Mouse (Mus musculus): ENCODE results near the gene Dnajb5.

Dnajb5 gene

DNA sequence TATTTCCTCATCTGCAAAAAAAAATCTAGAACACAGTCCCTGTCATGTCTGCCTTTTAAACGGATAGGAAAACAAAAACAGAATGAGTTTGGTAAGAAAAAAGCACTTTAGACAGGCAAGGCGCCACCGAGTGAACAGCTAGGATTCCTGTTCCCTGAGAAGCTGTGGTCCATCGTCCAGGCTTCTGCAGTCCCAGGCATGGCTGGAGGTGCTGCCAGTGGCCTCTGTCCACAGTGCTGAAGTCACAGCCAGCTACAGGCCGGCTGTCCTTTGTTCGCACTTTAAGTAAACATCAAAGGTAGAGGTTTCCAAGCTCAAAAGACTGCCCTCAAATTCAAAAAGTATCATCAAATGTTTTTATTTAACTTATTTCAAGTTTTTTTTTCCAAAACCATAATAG lies 4.6 kb upstream of the Dnajb5 start:
- DNase-seq = peak; percentile 86

DNA sequence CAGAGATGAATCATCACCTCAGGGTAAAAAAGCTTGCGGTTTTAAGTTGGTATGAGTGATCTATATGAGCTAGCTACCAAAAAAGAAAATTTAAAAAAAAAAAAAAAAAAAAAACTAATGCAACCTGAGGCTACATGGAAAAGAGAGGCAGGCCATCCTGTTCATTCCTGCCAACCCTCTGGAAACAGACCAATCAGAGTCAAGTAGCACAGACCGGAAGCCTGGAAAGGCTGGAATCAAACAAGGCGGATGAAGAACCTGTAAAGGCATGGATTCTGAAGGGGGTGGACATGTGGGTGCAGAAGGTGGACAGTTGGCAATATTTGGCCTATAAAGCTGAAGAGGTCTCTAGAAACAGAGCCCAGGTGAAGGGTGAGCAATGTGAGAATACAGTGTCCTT lies 4.2 kb upstream of the Dnajb5 start:
- no peak for DNase-seq

DNA sequence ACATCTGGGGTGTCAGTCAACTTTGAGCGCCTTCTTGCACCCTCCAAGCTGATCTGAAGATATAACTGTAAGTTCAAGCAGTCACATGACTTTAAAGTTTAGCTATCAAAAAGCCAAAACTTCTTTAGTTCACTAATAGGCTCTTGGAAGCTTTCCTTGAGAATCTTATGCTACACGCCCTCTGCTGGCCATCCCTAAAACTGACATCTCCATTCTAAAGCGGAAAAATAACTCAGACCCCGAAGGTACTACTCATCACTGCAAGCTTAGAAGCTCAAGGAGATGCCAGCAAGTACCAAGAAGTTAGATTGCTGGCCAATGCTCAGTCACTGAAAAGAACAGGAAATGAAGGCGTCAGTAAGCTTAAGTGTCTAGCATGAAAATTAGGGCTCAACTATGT lies 3.7 kb upstream of the Dnajb5 start:
- peak; percentile 90 for DNase-seq

DNA sequence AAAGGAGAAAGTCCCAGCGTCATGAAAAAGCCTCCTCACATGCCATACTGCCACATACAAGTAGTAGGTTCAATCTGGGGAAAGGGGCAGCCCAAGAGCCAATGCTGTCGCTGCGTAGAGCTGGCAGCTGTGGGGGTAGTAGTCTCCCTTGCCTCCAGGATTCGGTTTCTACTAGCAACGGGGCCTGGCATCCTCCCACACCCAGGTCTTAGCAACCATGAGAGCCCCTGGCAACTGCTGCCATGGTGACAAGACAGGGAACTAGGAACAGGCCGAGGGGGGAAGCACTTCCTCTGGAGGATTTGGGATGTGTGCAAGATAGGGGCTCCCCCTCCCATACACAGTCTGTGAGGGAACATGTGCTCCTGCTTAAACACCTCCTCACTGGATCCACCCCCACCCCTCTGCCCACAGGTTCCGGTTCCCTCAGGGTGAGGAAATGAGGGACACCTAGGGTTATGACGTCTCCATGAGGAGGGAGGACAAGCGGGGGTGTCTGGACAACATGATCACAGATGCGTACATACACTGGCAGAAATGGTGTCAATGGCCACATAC lies 2.8 kb upstream of the Dnajb5 start:
- DNase-seq = peak; percentile 91

DNA sequence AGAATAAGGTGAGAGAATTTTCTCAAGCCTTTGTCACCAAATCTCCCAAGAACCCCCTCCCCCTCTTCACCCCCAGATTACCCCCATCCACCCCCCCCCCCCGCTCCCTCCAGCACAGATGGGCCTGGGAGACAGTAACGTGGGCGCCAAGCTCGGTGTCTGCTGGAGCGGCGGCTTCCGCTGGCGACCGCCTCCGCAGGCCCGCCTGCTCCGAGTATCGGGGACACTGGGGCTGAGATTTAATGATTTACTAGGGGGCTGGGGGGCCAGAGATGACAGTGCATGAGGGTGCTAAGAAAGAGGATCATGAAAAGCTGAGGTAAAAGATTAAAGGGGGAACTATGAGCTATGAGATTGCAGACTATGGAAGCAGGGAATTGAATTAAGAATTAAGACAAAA lies 1.1 kb upstream of the Dnajb5 start:
- DNase-seq = no peak

DNA sequence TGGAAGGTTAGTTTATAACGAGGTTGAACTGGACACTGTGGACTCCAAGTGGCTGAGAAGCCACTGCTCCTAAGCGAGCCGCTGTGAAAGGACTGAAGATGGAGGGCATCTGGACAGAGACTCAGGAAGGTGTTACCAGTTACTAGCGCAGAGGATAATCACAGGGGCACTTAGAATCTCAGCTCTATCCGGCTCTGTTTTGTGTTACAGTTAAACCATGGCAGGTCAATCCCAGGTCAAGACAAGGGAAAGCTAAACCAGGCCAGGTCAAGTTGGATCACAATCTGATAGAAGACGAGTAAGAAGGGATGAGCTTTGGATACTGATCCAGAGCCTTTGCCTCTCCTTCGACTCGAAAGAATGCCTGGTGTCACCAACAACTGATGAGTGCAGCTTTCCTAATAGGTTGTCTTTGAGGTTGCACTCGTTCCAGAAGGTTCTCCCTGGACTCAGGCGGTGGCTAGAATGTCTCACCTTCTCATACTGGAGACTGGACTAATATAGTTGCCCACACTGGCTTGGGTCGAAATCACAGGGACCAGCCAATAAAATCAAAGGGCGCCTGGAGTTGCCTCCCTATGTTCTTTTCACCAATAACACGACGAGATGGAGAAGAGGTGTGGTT lies 451 bp upstream of the Dnajb5 start:
- DNase-seq = no peak

DNA sequence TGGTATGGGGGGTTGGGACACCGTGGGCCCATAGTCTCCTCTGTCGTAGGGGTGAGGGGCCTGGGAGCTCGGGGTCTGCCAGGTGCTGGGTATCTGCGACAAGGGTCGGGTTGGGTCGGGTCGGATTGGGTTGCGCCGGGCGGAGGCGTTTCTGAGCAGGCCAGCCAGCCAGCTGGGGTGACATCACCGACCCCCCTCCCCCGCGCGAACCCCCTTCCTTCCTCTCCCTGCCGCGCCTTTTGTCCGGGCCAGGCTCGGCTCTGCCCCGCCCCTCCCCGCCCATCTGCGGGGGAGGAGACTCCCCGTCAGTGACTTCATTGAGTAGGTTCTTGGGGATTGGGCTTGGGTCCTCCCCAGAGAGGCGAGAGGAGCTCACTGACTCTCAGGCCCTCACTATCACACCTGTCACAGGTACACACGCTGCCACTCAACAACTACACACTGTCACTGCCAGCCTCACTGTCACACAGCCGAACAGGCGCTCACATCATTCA lies 498 bp downstream of the Dnajb5 start:
- peak; percentile 99 for DNase-seq

DNA sequence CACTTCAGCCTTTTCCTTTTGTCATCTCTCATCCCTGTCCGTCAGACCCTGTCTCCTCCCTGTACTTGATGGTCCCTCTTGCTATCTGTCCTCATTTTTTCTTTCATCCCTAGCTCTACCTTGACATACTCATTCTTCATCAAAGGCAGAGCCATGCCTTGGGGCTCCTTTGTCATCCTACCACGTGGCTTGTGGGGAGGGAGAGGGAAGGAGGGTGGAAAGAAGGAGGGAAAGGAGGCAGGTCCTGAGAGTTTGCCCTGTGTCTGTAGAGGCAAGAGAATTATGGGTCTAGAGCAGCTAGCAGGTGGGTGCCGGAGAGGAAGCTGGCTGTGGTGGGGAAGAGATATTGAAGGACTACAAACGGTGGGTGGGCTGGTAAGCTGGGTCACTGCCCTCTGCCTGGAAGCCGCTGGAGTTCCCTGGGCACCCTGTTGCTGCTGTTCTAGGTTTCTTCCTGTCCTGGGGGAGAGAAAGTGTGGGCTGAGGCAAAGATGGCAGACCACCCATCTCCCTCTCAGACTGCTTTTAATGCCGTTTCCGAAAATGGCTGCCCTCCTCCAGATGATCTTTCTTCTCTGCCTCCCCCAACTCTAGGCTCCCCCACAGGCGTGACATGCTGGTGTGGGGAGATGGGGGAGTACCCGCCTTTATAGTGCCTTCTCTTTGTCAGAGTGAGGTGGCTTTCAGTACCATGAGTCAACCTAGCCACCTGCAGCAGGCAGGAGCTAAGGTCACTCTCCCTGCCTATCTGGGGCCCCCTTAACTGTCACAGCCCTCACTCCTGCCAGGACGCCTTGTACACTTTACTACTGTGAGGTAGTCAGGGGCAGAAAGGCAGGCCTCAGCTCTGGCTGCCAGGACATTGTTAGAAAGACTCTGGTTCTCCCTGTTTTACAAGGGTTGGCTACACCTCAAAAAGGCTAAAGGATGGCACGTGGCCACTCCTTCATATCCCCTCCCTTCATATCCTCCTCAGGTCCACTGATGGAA lies 1.9 kb downstream of the Dnajb5 start:
- peak; percentile 92 for DNase-seq

DNA sequence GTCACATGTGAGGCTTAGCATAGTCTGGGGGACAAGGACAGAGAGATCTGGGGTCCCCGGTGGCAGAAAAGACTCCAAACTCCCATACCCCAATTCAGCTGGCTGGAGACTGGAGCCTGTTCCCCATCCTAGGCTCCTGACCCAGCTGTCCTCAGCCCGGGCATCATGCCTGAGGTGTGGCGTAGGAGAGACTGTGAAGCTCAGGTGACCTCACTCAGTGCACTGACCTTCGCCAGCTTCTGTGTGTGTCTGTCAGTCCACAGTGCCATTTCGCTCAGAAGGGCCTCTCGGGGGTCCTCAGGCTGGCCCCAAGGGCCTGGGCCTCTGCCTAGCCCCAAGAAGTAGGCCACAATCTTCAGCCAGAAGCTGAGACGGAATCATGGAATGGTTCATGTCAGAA lies 2.9 kb downstream of the Dnajb5 start:
- DNase-seq = peak; percentile 97

DNA sequence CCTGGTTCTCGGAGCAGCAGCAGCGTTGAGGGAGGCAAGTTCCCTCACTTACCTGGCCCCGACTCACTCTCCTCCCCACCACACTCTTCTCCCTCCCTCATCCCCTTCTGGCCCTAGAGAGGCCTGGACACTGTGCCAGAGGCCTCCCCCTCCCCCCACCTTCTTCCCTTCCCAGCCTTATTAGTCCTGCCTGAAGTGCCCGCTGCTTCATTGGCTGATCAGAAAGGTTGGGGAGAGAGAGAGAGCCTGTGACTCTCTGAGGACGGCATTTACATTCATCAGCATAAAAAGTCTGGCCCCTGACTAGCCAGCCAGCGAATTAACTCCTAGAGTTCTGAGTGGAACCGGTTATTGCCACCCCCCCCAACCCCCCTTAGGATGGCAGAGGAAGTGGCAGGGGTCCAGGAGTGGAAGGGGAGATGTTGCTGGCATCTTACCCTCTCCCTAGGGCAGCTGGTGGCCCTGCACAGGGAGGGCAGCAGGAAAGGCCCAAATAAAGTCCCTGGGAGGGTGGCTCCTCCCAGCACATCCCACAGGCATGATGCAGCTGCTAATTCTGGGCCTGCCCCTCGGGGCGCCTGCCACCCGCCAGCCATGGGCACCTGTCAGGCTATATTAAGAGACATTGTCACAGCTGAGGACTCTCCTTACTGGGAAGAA lies 4.0 kb downstream of the Dnajb5 start:
- DNase-seq = peak; percentile 99

DNA sequence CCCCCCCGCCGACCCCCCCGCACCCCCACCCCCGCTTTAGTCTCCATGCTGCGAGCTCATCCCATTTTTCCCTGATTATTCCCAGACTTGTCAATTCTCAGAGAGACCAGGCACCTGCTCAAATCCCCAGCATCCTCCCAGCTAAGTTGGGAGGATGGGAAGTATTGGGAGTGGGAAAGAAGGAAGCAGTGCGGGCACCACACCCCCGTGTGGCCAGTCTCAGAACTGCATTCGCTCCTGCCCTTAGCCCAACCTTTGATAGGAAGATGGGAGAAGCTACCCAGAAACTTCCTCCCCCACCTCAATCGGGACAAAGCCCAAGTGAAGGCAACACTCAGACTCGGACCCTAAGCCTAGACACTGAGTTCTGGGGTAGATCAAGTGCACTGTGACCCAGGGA lies 4.7 kb downstream of the Dnajb5 start:
- peak; percentile 96 for DNase-seq

DNA sequence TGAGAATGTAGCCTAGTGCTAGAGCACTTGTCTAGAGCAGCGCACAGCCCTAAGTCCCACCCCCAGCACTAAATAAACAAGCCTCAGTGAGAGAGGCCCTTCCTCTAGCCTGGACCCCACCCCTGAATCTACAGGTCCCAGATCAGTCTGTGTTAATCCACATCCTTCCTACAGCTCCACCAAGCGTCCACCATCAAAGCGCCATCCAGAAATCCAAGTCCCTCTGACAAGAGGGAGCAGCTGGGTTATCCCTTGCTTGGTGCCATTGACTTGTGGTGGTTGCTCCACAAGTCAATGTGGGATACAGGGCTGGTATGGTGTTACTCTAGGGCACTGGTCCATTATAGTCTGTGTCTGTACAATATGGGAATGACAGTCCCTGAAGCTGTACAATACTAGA lies 5.6 kb downstream of the Dnajb5 start:
- peak; percentile 89 for DNase-seq

DNA sequence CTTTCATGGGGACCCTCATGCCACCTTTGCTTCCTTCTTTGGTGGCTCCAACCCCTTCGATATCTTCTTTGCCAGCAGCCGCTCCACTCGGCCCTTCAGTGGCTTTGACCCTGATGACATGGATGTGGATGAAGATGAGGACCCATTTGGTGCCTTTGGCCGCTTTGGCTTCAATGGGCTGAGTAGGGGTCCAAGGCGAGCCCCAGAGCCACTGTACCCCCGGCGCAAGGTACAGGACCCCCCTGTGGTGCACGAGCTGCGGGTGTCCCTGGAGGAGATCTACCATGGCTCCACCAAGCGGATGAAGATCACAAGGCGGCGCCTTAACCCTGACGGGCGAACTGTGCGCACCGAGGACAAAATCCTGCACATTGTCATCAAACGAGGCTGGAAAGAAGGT lies 7.0 kb downstream of the Dnajb5 start:
- DNase-seq = peak; percentile 92

DNA sequence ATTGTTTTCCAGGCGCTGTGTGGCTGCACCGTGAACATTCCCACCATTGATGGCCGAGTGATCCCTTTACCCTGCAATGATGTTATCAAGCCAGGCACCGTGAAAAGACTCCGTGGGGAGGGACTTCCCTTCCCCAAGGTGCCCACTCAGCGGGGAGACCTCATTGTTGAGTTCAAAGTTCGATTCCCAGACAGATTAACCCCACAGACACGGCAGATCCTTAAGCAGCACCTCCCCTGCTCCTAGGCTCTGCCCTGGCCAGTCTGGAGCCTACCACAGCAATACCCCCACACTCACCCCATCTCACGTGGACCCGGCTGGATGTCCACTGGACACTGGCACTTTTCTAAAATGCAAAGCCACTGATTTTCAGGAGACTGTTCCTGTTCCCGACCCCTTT lies 7.7 kb downstream of the Dnajb5 start:
- peak; percentile 88 for DNase-seq

DNA sequence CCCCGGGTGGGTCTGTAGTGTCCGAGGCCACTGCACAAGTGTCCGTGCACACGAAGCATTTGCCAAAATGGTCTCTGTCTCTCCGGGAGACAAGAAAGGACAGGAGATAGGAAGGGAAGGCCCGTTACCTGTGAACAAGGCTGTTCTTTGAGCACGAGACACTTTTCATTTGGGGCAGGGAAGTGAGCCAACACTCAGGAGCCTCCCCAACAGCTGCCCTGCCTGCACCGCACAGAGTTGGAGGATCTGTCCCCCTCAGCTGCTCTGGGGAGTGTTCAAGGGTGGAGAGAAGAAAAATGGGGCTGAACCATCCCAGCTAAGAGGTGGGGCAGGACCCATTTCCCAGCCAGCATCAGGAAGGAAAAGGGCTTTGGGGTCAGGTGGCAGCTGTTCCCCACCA lies 8.4 kb downstream of the Dnajb5 start:
- peak; percentile 91 for DNase-seq

DNA sequence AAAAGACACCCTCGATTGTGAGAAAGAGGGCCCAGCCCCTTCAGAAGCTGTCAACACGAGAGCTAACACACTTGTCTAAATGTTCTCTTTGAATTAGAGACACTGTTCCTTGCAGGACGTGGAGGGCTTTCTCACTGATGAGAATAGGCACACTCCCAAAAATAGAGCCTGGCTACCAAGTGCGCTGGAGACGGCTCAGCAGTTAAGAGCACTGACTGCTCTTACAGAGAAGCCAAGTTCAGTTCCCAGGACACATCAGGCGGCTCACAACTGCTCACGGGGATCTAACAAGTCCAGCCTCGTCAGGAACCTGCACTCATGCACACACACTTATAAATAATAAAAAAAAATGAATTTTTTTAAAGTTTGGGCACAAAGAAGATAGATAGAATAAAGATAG lies 9.3 kb downstream of the Dnajb5 start:
- peak; percentile 97 for DNase-seq

DNA sequence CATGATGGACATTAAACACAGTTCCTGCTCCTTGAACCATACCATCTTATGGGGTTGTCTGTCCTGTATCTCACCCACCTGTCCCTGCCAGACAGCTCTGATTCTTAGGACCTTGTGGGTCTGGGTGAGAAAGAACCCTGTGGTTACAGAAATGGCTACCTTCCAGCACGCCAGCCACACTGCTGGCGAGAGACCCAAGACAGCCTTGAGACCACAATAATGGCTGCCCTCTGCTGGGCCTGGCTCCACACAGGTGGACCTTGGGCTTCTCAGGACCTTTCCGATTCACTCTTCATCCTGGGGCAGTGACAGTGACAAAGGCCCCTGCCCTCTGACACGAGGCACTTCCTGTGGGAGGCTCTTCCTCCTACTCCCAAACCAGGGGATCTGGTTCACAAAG lies 9.8 kb downstream of the Dnajb5 start:
- peak; percentile 89 for DNase-seq

DNA sequence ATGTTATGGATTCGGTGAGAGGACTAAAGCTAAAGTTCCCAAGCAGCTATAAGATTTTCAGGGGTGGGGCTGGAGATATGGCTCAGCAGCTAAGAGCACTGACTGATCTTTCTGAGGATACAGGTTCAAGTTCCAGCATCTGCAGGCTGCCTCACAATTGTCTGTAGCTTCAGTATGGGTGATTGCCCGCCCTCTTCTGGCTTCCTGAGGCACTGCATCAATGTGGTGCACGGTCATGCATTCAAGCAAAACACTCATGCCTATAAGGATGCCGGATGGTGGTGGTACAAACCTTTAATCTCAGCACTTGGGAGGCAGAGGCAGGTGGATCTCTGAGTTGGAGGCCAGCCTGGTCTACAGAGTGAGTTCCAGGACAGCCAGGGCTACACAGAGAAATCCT lies 12.0 kb downstream of the Dnajb5 start:
- DNase-seq = peak; percentile 94

DNA sequence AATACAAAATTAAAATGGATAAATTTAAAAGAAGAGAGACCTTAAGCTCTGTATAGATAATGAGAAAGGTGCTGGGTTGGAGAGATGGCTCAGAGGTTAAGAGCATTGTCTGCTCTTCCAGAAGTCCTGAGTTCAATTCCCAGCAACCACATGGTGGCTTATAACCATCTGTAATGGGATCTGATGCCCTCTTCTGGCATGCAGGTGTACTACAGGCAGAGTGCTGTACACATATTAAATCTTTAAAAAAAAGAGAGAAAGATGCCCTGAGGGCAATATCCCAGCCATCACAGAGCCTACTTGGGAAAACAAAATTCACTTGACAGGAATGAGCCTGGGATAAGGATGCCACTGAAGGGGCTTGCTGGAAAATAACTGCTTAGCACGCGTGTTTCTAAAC lies 13.9 kb downstream of the Dnajb5 start:
- DNase-seq = no peak

DNA sequence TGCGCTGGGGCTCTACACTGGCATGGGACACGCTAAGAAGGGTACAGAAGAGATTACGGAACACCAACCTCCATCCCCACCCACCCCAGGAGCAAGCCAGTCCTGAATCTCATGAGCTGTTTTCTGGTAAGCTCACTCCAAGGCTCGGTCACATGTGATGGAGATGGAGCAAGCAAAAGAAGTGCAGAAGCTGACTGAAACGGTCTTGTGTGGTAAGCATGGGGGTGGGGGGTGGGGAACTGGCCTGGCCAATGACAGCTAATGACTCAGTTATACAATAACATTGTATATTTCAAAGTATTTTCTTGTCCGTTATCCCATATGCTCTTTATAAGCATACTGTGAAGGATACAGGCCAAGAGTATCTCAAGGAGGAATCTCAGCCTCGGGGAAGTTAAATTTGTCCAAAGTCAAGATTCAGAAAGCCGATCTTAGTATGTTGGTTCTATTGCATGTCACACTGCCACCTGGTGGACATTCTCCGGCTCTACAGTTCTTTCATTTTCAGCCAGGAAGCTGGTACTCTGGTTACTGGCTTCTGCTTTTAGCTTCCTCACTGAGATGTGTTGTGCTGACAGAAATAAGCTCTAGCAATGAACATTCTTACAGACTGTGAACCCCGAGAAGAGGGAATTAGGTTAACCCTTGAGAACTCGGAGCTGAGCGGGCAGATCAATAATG lies 15.6 kb downstream of the Dnajb5 start:
- DNase-seq = peak; percentile 89

DNA sequence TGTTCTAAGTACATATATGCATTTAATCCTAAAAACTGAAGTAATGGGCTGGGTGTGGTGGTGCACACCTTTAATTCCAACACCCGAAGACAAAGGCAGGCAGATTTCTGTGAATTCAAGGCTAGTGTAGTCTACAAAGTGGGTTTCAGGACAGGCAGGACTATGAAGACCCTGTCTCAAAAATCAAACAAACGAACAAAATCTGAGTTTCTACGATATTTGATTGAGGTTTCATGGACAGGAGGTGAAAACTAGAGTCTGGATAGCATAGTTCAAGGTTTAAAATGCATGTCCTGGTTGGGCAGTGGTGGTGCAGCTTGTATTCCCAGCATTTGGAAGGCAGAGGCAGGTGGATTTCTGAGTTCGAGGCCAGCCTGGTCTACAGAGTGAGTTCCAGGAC lies 19.7 kb downstream of the Dnajb5 start, which contains the start of gene 1700022I11Rik:
Gene 1700022I11Rik (plus strand): TSS at position 301 of the 400 bp plus-strand sequence.
- no peak for DNase-seq

DNA sequence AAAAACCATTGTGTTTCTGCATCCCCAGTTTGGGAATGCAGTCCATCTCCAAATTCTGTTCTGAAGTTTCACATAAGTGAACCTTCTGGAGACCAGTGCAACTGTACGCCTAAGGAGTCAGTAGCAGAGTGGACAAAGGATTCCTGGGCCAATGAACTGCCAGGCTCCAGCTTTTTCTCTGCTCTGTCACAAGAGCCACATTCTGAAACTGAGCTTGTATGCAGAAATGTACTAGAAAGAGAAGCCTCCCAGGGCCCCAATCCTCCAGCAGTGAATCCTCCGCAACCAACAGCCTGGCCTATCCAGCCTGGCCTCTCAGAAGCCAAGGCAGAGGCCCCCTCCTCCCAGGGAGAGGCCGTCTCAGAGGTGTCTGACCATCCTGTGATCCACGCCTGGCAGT lies 23.3 kb downstream of the Dnajb5 start:
- no peak for DNase-seq

DNA sequence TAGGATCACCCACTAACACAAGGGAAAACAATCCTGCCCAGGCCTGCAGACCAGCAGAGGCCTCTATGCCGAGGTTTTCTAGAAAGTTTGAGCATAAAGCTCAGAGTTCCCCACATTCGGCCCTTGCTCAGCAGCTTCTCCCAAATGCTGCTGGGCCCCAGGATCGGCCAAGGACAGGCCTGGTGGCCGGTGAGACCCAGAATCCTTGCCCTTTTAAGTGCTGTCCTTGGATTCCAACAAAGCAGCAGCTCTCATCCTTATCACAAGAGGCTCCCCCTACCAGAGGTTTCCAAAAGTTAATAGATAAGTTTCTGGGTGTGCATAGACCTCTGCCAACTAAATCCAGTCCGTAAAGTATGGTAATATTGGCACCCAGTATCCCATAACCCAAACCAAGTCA lies 24.3 kb downstream of the Dnajb5 start:
- peak; percentile 58 for DNase-seq
